Mouse (Mus musculus) hindlimb bud, embryonic 11.5 days (tissue): ENCODE data around the gene Nrp2.

Source experiments
- DNase-seq: peaks from one replicate; pipeline ENCODE4 v3.0.0-alpha.2; 2012; ENCODE audit warnings: low read depth, low spot score; ENCODE audit errors: extremely low spot score

Gene Nrp2

DNA sequence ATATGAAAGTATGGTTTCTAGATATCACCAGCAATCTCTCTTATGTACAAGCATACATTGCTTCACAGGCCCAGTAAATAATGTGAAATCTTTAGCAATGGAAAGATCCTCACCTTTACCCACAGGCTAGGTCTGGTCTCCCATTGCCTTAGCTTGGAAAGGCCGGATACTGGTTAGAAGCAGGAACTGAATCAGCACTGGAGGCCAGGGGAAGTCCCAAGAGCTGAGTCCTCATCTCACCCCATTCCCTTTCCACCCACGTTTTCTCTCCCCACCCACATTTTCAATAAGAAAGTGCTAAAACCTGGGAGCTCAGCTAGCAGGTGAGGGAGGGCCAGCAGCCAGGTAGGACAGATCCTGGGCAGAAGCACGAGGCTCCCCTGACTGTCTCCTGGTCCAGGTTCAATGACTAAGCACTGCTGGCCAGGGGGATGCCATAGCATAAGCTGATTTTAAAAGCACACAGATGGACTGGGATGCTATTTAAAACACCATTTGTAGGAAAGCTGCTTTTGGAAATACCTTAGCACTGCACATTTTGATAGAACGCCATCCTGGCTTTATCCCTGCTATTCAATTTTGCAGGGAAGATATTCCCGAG lies 47.4 kb downstream of the Nrp2 start:
- no peak for DNase-seq

DNA sequence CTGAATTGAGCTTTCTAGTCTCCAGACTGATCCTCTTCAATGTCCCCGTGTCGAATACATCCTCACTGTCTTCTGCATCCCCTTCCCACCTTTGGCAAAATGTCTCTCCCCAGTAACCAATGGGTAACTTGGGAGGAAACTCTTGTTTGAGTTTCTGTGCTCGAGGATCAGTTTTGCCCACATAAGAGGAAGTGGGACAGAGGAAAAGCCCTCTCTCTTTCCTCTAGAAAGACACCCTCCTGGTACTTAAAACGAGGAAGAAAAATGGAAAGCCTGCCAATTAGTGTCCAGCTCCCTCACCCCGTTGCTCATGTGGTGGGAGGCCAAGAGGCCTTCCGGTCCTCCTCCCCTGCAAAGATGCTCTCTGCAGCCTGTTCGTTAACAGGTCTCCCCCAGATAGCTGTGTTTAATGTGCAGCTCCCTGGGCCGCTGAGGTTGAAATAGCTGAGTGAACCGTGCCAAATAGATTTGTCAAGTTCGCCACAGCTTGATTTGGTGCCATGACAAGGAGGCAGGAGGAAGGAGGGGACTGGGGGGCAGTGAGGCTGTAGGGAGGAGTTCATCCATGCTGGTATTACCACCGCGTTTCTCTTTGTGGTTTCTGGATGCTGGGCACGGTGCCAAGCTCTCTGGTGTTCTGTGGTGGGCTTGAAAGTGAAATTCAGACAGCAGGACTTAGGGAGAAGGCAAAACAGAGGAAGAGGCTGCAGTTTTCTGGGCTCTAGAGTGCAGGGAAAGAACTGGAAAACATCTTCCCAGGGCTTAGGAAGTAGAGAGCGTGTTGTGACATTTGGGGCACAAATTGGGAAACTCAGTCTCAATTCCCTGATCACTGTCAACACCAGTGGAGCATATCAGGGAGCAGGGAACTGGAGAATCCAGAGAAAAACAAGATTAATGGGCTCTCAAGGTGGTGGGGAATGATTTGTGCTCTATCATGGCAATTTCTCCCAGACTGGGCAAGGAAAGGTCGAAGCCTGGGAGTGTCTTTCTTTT lies 48.2 kb downstream of the Nrp2 start:
- DNase-seq: no peak

DNA sequence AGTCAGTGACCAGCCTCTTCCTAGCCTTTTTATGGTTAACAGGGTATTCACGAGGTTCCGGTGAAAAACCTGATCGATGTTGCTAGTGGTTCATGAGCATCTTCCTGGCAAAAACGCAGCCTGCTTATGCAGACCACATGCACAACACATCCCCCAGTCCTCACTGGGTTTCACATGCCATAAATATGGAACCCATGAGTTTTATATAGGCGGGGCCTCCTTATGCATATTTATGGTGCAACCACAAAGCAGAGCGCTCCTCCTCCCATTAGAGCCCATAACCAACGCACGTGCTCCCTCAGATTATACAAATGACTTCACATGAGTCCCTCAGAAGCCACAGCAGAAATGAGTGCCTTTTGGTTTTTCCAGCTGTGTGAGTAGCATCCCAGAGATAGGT lies 49.0 kb downstream of the Nrp2 start:
- DNase-seq: no peak

DNA sequence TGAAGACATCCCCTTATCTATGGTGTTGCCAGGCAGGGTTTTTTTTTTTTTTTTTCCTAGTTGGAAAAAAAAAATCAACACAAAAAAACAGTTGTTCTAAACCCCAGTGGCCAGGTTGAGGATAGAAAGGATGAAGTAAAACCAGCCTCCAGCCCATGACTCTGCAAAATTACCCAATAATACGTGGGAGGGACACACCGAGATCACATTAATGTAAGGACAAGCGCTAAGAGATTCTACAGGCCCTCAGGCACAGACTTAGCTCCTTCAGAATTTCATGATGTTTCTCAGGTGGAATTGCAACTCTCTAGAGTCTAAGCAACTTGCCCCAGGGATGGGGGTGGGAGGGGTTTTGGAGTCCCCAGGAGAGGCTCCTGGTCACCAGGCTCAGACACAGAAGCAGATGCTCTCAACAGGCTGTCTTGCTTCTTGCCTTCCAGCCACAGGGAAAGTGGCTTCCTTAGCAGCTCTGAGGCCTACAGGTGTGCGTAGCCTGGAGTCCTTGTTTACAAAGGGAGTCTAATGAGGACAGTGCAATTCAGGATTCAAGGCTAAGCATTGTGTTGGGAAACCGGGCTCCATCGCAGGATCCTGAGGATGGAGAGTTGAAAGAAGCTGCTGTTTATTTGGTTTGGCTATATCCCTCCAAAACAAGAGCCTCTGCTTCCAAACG lies 49.7 kb downstream of the Nrp2 start:
- no peak for DNase-seq

DNA sequence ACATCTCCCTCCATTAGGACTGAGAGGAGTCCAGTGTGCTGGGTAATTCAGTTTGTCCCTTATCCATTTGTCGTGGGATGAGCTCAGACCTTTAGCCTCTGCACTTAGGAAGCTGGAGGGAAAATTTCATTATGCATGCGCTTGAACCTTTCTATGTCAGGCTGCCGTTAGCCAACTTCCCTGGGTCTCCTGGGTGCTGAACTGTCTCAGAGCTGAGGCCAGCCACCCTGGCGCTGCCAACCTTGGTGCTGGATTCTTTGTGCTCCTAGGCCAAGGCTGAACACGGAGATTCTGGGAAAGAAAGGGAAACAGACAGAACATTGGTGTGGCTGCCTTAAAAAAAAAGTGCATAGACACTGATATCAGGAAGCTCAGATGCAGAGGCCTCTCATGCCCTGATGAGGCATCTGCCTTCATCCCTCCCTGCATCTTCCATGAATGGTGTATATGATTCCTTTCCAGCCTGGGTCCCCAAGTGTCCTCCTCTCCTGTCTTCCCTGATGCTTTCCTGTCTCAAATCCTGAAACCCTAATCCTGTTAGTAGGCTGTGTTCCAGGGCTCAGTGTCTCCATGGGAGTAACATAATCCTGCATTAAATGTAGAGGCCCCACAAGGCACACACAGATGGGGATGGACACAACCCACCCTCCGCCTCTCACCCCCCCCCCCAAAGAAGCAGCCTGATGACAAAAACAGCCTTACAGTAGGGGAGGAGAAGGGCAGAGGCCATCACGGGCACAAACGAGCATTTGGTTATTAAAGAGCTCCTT lies 51.2 kb downstream of the Nrp2 start:
- no peak for DNase-seq

DNA sequence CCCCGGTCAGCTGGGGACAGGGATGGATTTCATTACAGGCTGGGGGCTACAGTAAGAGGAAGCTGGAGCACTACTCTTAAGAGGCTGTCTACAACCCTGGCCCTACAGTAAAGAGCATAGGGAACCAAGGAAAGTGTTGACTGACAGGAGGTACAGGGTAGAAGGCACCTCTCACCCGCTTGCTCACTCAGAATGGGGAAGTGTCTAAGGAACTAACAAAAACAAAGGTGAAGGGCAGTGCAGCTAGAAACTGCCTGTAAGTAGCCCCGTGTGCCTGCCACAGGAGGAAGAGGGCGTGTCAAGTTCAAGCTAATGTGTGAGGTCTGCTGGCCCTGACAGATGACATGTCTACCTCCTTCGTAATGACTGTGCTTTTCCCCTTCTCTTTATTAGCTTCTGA lies 57.0 kb downstream of the Nrp2 start:
- no peak for DNase-seq

DNA sequence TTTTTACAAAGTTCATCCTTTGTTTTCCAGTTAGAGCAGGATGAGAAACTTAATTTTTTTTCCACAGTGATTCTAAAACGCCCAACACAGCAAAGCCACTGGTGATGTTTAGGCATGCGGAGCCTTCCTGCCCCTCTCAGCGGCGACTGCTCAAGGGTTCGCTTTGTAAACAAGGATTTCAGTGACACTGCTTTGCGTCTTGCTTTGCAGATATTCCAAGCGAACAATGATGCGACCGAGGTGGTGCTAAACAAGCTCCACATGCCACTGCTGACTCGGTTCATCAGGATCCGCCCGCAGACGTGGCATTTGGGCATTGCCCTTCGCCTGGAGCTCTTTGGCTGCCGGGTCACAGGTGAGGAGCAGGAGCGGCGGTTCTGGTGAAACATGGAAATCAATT lies 57.5 kb downstream of the Nrp2 start:
- no peak for DNase-seq

DNA sequence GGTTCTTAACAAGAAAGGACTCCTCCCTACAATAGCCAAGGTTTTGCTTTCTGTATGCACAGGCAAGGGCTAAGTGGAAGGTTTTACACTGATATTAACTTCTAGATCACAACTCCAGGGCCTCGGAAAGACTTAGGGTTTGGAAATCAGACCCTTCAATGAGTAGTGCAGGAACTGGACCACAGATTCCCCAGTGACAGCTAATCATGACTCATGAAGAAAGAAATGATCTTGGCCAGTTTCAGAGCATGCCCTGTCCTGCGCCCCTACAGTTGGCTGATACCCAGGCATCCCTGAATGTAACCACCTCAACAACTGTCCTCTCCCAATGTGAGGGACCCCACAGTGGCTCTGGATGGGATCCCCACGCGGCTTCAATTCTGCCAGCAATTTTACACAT lies 60.7 kb downstream of the Nrp2 start:
- no peak for DNase-seq

DNA sequence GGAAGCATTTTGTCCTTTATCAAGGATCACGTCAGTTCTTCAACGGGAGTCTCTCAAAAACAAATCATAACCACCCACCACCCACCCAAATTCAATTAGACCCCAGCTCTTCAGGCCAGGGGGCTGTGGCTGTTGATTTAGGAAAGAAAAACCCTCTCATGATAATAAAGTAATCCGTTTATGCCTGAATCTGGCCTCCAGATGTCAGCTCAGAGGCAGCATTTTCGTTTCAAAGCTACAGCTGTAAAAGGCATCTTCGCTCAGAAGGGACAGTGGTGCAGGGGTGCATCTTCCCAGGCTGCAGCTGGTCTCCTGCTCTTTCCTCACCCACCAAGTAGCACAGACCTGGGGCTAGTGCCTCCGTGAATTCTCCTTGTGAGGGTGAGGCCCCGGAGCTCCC lies 62.1 kb downstream of the Nrp2 start:
- no peak for DNase-seq

DNA sequence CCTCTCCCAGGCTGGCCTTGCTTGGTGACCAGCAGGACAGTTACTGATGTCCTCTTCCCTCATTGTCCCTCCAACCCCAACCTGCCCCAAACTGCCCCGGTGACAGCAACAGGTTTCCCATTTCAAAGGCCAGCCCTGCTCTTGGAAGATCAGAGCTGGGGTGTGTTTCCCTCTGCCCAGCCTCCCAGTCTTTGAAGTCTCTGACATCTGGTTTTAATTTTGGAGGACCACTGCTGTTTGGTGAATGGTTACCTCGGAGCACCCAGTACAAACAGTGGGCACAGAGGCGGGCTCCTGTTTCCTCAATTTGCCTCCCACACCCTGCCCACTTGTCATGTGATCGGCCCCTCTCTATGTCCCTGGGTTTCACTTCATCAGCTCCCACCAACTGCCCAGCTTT lies 63.7 kb downstream of the Nrp2 start:
- DNase-seq: peak; percentile 47

DNA sequence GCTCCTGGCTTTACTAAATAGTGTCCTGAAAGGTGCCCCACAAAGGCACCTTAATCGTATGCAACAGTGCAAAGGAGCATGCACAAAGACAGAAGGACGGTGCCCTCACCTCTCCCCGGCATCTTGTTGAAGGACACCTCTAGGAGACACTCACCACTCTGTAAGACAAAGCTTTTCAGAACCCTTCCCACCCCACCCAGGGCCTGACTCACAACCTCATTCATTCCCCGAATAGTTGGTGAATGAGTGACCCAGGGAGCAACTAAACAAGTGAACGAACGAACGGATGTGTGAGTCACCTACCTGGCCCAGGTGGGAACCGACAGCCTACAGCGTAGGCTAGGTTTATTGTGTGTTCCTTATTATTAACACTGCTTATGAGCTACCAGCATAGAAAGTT lies 64.5 kb downstream of the Nrp2 start:
- no peak for DNase-seq

DNA sequence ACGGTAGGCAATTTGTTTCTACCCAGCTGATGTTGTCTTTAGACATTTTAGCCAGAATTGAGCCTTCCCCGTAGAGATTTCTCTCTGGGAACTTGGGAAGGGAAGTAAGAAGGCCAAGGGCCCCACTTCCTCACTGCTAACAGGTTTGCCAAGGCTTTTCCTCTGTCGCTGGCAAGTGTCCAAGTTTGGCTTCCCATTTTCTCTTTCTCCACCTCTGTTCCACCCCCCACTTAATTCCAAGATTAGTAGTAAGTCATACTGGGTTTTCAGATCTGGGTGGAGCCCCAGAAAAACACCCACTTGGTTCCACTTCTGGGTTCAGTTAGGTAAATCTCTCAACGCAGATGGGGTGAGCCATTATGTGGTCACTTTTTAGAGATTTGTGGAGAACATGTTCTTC lies 67.5 kb downstream of the Nrp2 start:
- no peak for DNase-seq

DNA sequence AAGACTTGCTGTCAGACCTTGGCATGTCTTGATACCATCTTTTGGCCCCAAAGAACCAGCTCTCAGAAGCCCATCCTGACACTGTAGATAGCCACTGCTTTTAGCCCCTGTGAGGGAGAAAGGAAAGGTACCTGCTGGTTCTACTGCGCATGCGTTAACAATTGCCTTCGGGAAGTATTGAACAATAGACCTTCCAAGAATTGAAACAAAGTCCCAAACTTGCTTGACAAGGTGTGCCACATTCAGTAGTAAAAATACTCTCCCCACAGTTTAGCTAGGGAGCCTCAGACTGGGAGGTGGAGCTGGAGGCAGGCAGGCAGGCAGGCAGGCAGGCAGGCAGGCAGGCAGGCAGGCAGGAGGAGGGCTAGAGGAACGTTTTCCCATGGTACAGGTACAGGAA lies 69.3 kb downstream of the Nrp2 start:
- no peak for DNase-seq

DNA sequence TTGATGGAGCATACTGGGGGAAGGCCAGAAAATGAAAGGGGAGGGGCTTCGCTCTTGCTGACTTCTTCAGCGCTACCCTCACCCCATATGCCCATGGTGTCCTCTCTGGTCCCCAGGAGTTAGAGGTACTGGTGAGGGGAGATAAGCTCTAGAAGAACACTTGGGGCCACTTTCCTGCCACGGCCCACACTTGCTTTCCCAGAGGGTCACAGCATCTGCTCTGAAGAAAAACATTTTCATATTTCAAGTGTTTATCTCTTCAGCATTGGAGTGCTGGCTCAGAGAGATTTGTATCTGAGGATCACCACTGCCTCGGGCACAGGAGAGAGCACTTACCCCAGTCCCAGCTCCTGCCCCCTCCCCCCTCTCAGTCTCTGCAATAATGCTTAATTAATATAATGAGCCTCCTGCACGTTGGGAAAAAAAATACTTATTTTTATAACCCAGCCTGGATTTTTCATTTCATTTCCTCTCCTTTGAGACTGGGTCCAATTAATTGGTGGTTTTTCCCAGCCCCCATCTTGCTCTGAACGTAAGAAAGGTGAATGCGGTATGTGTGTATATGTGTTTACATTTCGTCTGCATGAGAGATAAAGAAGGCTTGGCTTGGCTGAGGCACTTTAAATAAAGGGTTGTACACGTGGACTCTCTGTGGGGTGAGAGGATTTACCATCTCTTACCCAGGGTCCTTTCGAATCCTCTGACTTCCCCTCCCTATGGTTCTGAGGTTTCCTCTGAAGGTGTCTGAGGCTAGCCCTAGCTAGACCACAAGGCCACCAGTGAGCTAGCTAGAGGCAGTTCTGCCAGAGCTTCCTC lies 70.2 kb downstream of the Nrp2 start:
- no peak for DNase-seq

DNA sequence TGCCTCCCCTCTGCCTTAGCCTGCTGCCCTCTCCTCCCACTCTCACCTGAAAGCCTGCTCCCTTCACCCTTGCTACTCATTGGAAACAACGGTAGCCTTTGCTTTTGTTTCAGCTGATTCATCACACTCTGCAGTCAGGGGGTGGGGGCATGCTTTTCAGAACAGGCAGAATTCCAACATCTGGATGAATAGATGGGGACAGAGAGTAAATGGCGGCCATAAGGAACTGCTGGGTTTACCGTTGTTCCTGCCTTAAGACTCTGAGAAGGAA lies 70.8 kb downstream of the Nrp2 start:
- DNase-seq: no peak

DNA sequence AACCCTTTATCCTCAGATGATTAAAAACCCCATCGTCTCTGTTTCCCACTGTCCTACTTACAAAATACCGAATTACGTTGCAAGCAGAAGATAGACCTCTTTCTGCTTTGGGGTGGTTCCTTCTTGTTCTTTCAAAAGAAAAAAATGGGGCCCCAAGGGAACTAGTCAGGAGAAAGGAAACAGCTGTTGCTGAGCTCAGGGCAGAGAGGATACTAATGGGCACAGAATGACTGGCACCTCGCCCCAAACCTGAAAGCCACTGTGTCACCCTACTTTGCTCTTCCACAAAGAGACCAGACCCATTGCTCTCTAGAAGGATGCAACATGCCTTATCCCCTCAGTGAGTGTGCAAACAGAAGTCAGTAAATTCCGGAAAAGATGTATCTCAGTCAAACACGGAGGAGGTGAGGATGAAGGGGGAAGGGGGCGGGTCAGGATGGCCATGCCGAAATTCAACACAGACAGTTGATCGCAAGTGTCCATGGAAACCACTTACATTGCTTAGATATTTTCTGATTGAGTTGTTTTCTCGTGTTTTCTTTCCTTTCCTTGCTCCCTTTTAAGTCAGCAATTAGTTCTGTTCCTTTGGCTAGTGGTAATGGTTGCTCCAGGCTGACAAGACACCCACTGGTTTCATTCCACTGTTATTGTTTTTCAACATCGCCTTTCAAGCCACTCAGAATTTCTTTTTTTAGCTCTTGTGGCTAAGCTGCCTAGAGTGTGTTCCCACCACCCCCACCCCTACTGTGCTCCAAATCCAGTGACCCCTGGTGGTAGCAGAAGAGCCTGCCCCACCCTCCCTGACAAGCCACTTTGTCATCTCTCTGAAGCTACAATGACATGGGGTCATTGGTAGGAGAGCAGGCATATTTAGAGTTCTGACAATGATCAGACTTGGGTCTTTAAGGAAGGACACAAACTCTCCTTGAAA lies 71.5 kb downstream of the Nrp2 start:
- DNase-seq: no peak

DNA sequence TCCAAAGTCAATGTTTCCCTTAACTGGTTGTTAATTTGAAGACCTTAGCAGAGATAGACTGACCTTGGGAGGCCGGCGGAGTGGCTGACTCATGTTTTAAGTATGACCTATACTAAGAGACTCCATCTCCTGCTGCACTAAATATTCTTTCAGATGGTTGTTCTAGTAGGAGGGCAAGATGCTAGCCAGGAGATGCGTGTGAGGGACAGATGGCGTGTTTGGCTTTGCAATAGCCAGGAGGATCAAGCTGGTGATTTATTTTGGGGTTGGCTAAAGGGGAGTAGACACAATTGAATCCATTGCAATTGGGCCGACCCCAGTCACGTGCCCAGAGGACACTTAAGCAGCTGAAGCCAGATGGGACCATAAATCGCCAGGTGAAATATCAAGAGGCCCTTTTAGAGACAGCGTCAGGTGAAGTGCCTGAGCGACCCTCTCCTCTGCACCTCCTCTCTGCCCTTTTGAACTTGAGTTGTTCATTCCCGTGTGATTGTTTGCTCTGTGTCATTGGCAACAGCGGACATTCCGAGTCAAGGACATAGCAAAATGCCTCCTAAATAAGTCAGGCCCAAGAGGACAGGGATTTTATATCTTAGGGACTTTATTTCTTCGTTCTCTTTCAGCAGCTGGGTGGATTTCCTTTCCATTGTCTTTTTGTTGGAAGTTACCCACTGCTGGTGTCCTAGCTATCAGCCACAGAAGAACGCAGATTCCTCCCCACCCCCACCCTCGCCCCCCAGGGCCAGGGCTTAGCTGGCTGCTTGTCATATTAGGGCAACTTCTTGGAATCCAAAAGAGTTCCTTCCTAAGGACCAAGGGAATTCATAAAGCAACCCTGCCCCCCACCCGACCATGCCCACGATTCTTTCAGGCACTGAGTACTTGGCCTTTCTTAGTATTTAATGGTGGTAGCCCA lies 74.5 kb downstream of the Nrp2 start:
- DNase-seq: no peak

DNA sequence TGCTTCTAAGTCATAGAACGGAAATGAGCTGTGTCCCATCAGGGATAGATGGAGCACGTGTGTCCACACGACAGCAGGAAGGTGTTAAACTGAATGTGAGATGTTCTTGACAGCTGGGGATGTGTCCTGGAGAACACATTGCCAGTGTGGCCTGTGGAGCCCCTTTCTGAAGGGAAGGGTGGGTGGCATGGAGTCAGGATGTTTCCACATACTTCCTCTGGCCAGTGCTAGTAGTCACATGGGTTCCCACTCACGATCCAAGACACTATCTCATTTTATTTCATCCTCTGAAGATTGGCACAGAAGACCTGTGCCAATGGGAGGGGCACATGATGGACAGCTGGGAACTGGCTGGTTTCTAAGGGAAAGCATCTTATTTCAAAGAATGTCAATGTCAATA lies 75.8 kb downstream of the Nrp2 start:
- no peak for DNase-seq
